1 mouse cellular context compared by ENCODE assay signal in genomic region chr11:115639540-115639939, GRCm38 (mm10).
TF ChIP-seq lines count a peak whose summit lies in the region.

No protein-coding gene starts in this region.

TF ChIP-seq in MEL, 35 proteins besides CTCF, POLR2A, EP300 and RAD21:
- TF ChIP-seq ZNF384 (IDR thresholded peaks at IDR 0.05; ENCODE audit: low read depth, low read length): peak; percentile 19; the same call in 1 of the 2 replicates
- no peak for TF ChIP-seq CHD2 (IDR thresholded peaks at IDR 0.05; ENCODE audit: low read length)
